Mouse (Mus musculus): ENCODE measurements around the gene Dnah7a.

DNA sequence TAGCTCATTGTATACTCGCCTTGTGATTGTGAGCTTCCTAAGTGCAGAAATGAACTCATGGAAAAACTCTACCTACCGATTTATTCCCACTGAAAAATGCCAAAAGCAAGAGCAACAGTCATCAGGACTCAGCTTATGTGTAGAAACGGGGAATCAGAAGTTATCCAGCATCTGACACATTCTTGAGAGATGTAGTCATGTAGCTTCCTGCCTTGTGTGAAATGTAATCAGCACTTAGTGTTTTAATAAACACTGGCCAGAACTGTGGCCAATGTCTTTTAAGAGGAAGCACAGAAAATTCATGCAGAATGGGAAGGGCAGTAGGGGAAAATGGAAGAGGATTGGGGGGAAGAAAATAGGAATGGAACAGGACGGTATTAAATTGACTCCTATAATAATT lies 232.9 kb downstream of the Dnah7a start:
- TF ChIP-seq CTCF (IDR thresholded peaks at IDR 0.05) (no peak), POLR2A (IDR thresholded peaks at IDR 0.05; ENCODE audit: insufficient read depth, low read depth, low read length) (no peak), EP300 (IDR thresholded peaks at IDR 0.05; ENCODE audit: insufficient read depth, low read depth, low read length) (no peak)

Measured in heart, adult 2 months (tissue).